Mouse (Mus musculus): Measurements from ENCODE around the gene Zbtb37.

DNA sequence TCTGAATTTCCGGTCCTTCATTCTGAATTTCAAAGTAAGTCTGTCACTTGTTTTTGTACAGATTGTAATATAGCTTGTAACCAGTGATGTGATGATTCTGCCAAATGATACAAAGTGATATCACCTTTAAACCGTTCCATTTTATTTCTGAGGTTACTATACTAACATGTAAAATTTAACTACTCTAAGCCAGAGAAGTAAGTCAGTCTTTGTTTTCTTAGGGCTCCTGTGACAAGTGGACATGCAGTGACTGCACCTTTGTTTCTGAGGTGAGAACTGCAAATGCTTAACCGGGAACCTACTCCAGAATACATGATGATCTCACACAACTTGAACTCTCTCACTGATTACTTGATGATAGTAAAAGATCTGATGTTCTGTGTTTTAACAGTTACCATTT lies 3.4 kb upstream of the Zbtb37 start:
- TF ChIP-seq CTCF (IDR thresholded peaks at IDR 0.05; ENCODE audit: borderline replicate concordance, control insufficient read depth, extremely low read depth, insufficient read depth, low read length, poor library complexity): no peak
- no peak for TF ChIP-seq POLR2A (IDR thresholded peaks at IDR 0.05; ENCODE audit: control insufficient read depth, extremely low read depth, insufficient read depth, low read length, poor library complexity)
